Mouse (Mus musculus) heart, postnatal 14 days (tissue): ENCODE measurements around the gene Nkx1-1. TPM values are rescaled to one million over a fixed set of nuclear protein-coding genes. Genes with fewer than 3 reads are reported as not detected.

Experiments
- DNase-seq, 2 experiments: peaks; one replicate each; pipeline ENCODE4 v3.0.0; 2021 to 2022
- intact Hi-C: fragments of 180-260 bp; cut with DNase I; formaldehyde crosslinking; loops from one replicate; pipeline ENCODE4 v1.15.1; 2025
- total RNA-seq, 2 experiments: library from RNA; stranded (reverse); gene quantifications; 2 replicates each; pipeline ENCODE4 v1.2.3; 2021

The Nkx1-1 gene
- total RNA-seq, 2 experiments from 2014 or later = not detected

DNA sequence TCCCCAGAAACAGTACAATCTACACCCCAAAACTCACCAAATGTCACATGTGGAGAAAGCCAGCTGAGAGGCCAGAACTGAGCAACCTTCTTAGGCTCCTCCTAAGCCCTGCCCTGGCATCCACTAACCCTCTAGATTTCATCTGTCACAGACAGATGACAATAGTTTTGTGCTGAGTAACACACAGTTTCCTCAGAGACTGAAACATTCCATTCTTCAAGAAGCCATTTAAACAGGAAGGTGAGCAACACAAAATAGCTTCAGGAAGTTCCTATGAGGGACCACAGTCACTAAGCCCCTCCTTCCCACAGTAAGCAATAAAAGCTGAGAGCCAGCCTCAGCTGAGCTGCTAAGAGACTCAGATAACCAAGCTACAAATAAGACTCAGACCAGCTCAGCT, 6.3 kb downstream of the Nkx1-1 start:
- intact Hi-C loops = no loop called here
- no peak for DNase-seq

DNA sequence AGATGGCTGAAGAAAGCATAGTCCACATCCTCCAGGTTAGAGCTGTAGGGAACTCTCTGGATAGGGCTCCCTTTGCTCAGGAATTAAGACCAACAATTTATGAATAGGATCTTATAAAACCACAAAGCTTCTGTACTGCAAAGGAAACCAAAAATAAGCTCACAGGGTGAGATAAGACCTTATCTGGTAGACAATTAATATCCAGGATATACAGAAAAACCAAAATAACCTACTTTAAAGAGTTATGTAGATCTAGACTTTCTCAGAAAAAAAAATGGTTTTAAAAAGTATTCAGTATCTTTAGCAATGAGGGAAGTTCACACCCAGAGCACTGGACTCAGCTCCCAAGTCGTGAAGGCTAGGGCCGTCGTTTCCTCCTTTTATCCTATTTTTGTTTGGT, 13.5 kb downstream of the Nkx1-1 start:
- intact Hi-C loops = no loop called here
- no peak for DNase-seq

DNA sequence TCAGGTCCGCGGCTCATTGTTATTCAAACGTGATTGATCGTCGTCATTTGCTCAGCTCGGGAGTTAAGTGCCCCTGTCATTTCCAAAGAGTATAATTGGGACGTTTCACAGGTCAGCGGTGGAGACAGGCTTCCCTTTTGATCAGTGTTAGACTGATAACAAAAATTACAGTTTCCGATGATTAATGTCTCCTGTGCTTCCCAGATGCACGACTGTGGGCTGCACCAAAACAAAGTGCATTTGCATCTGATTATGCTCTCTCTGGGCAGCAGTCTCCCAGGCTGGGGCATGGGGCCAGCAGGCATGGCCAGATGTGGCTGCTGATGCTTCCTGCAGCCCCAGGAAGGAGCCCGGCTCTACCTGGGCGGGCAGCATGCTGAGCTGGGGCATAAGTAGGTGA, 33.0 kb downstream of the Nkx1-1 start:
- DNase-seq = no peak
- intact Hi-C loops = no loop called here

DNA sequence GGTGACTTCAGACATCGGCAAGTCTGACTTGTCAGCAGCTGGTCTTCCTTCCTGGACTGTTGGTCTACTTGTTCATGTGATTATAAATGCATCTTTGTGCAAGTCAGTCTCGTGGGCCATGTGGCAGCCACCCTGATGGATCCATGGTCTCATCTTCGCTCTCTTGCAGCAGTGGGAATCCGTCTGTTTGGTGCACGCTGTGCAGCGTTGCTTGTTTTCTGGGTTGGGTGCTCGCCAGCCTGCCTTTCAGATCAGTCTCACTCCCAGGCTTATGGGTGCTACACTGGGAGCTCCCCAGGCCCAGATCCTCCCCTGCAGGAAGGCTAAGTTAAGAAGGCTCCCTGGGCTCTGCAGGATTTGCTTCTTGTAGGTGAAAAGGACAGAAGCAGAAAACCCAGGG, 36.9 kb downstream of the Nkx1-1 start:
- intact Hi-C loops = no loop called here
- DNase-seq = no peak

DNA sequence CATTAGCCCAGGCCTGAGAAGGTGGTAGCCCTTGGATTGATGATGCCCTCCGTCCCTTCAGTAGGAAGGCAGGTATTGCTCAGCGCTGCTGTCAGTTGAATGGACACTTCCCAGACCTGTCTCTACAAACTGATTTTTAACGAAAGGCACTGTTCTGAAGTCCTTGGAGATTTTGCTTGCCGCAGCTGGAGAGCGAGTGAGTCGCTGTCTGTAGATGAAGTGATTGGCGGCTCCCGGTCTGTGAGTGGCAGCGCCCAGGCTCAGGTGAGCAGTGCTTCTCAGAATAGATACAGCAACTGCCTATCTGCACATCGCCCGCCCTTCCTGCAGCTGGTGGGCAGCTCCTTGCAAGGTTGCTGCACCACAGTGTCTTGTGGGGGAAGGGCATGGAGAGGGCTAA, 38.1 kb downstream of the Nkx1-1 start:
- intact Hi-C loops = loop anchor here (2.0 kb wide), 1 partner anchor 193 kb away; no protein-coding TSS in a partner anchor
- DNase-seq = no peak

DNA sequence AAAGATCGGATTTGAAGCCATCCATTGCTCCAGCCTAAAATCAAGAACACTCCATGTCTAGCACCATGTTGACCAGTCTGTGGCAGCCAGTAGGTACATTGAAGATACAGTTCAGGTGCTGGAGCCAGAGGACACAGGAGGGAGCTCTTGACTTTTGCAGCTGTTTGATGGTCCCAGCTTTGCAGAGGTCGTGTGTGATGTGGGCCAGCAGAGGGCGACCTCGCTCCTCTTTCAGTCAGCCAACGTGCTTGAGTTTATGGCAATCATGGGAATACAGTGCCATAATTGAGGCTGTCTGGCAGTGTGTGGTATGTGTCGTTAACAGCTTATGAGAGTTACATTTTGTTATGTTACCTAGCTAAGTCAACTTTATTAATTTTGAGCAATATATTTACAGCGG, 40.0 kb downstream of the Nkx1-1 start:
- intact Hi-C loops = loop anchor here (1.0 to 5.0 kb wide), 4 partner anchors 49 to 195 kb away; no protein-coding TSS in a partner anchor
- peak; percentile 77 to 83 for DNase-seq

DNA sequence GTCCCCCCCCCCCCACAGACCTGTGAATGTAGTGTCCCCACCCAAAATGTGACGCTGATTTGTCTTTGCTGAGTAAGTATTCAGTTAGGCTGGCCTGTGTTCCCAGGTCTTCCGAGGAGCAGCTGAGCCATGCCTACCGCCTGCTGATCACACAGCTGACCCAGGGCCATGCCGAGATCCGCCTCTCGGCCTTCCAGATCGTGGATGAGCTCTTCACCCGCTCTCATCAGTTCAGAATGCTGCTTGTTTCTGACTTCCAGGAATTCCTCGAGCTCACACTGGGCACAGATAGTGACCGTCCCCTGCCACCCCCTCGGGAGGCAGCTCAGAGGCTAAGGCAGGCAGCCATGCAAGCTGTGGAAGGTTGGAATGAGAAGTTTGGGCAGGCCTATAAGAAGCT, 46.2 kb downstream of the Nkx1-1 start:
- no peak for DNase-seq
- intact Hi-C loops = no loop called here

Other genes with a start within 250 kb of the Nkx1-1 start
- gene Spon2, start 215.5 kb downstream of the Nkx1-1 start, total RNA-seq = 10 to 100 TPM in 1 of 2 experiments, 1 to 10 TPM in 1; 6.4 to 10.7 TPM
- 100 to 1,000 TPM; 202 to 211 TPM for gene Ctbp1, start 159.0 kb downstream of the Nkx1-1 start, total RNA-seq
- gene Maea, start 98.5 kb downstream of the Nkx1-1 start, total RNA-seq = 10 to 100 TPM; 87.9 to 99.3 TPM
- gene Uvssa, start 55.4 kb downstream of the Nkx1-1 start, total RNA-seq = 1 to 10 TPM; 4.4 to 6.2 TPM
- 10 to 100 TPM; 31.7 to 32.3 TPM for gene Fam53a, start 195.7 kb upstream of the Nkx1-1 start, total RNA-seq
- 1 to 10 TPM; 1.4 TPM for gene Gm9903, start 195.9 kb upstream of the Nkx1-1 start, total RNA-seq
- gene Slbp, start 218.6 kb upstream of the Nkx1-1 start, total RNA-seq = 10 to 100 TPM; 17.8 to 22.2 TPM
- 10 to 100 TPM in 1 of 2 experiments, 1 to 10 TPM in 1; 6.8 to 12.0 TPM for gene Tacc3, start 224.2 kb upstream of the Nkx1-1 start, total RNA-seq
- gene Tmem129, start 224.4 kb upstream of the Nkx1-1 start, total RNA-seq = 10 to 100 TPM; 17.0 to 17.8 TPM